13 mouse cellular contexts compared by ENCODE assay signal in the genomic region with DNA sequence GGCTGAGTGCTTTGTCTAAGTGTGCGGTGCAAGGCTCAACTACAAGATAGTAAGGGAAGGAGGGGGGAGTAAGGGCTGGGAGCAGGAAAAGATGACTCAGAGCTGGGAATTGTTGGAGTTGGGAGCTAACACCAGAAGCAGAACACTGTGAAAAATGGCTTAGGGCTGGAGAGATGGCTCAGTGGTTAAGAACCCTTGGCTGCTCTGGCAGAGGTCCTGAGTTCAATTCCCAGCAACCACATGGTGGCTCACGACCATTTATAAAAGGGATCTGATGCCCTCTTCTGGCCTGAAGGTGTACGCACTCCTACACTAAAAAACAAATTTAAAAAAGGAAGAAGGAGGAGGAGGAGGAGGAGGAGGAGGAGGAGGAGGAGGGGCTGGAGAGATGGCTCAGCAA. TPM values are rescaled to one million over a fixed set of nuclear protein-coding genes. Genes with fewer than 3 reads are reported as not detected.
A peak's percentile ranks its signal among the peaks of the same experiment; 100 is the strongest.
DNase-seq lines count a peak whose midpoint lies in the region; ATAC-seq and TF ChIP-seq lines count a peak whose summit lies in the region.
"Had no signal": no experiment of that assay in that cellular context is flagged by ENCODE, and none has a peak within 500 bp of the region (broad histone marks: within the 10 kb centered on the region; RNA-seq: fewer than 3 reads in every experiment).

No protein-coding gene starts in this region.

- ATAC-seq in kidney, postnatal 0 days (replicated peaks; ENCODE audit: low FRiP score, low read depth): no peak
- ATAC-seq in liver, embryonic 15.5 days (ENCODE audit: insufficient read depth): no peak
- ATAC-seq in hindbrain, embryonic 12.5 days (ENCODE audit: low FRiP score): no peak

- H3K4me1 ChIP-seq in kidney, postnatal 0 days (replicated peaks; ENCODE audit: insufficient read depth, low read length): peaks cover 8% of the 10 kb centered on the region
- peaks cover 2 to 12% of the 10 kb centered on the region in 2 experiments; a peak in 3 of 4 replicates for H3K4me1 ChIP-seq in ES-E14 (ENCODE audit: control insufficient read depth in 2 of 2, insufficient read depth in 2 of 2, low read length in 2 of 2, poor library complexity in 1 of 2)
- peaks cover 59% of the 10 kb centered on the region for H3K4me1 ChIP-seq in liver, embryonic 15.5 days (replicated peaks)
- H3K4me1 ChIP-seq in hindbrain, embryonic 12.5 days: peaks cover 27% of the 10 kb centered on the region

- in situ Hi-C loops in ES-E14 (cut with MboI; ENCODE audit: low sequenced_read_pairs in 2 of 2, unreplicated experiment in 2 of 2): no loop called here

- TF ChIP-seq CTCF in kidney, postnatal 0 days (IDR thresholded peaks at IDR 0.05; ENCODE audit: low read depth): peak; percentile 55

- DNase-seq in kidney, postnatal 0 days (ENCODE audit: low spot score): no peak
- no peak for DNase-seq in kidney, postnatal 10 days
- peak; percentile 21 to 26 for DNase-seq in B cell, adult 2 months
- peak; percentile 29 for DNase-seq in ES-E14 (ENCODE audit: low read depth, low spot score)
- no peak for DNase-seq in heart, adult 18-20 months
- DNase-seq: cerebellum, postnatal 36 days; gastrocnemius, postnatal 10 days; heart, postnatal 10 days; thymus, postnatal 25 days had no signal

- H3K4me2 ChIP-seq in kidney, postnatal 0 days (ENCODE audit: low read length): no peak overlapping the region
- H3K4me2 ChIP-seq in liver, embryonic 15.5 days: no peak overlapping the region
- H3K4me2 ChIP-seq in hindbrain, embryonic 12.5 days (replicated peaks): no peak overlapping the region
- H3K4me2 ChIP-seq: midbrain, embryonic 11.5 days had no signal

- H3K4me3 ChIP-seq in kidney, postnatal 0 days (replicated peaks; ENCODE audit: low read depth, low read length): no peak overlapping the region
- no peak overlapping the region for H3K4me3 ChIP-seq in ES-E14 (ENCODE audit: insufficient read depth in 1 of 2, low read depth in 1 of 2, low read length in 2 of 2, poor library complexity in 1 of 2, severe bottlenecking in 1 of 2)
- no peak overlapping the region for H3K4me3 ChIP-seq in liver, embryonic 15.5 days (replicated peaks)
- H3K4me3 ChIP-seq in hindbrain, embryonic 12.5 days: no peak overlapping the region

- H3K9me3 ChIP-seq in kidney, postnatal 0 days (replicated peaks; ENCODE audit: low read length): no peaks in the 10 kb centered on the region
- H3K9me3 ChIP-seq in ES-E14 (ENCODE audit: control insufficient read depth, insufficient read depth, low read depth, low read length): no peaks in the 10 kb centered on the region
- no peaks in the 10 kb centered on the region for H3K9me3 ChIP-seq in liver, embryonic 15.5 days (replicated peaks)
- no peaks in the 10 kb centered on the region for H3K9me3 ChIP-seq in hindbrain, embryonic 12.5 days (replicated peaks)

- no peaks in the 10 kb centered on the region for H3K27me3 ChIP-seq in kidney, postnatal 0 days (ENCODE audit: insufficient read depth, low read length)
- H3K27me3 ChIP-seq in liver, embryonic 15.5 days: no peaks in the 10 kb centered on the region
- H3K27me3 ChIP-seq in hindbrain, embryonic 12.5 days: no peaks in the 10 kb centered on the region

- no peak overlapping the region; the same call in 1 of the 2 replicates for H3K27ac ChIP-seq in kidney, postnatal 0 days
- H3K27ac ChIP-seq in ES-E14 (ENCODE audit: insufficient read depth, low read depth, low read length, poor library complexity, severe bottlenecking): no peak overlapping the region
- peak overlapping the region; percentile 87; the same call in 1 of the 2 replicates for H3K27ac ChIP-seq in liver, embryonic 15.5 days (replicated peaks)
- no peak overlapping the region for H3K27ac ChIP-seq in hindbrain, embryonic 12.5 days

- 75% methylated on average over 2 of the region's 3 CpGs for WGBS in kidney, postnatal 0 days
- WGBS in liver, embryonic 15.5 days (ENCODE audit: insufficient replicate concordance): 40% methylated on average over 3 of the region's 3 CpGs
- 54% methylated on average over 3 of the region's 3 CpGs for WGBS in hindbrain, embryonic 12.5 days

- no peak overlapping the region for H3K9ac ChIP-seq in kidney, postnatal 0 days (ENCODE audit: low read depth, low read length)
- H3K9ac ChIP-seq in ES-E14 (ENCODE audit: insufficient read depth, low read depth, low read length, poor library complexity, severe bottlenecking): no peak overlapping the region
- no peak overlapping the region for H3K9ac ChIP-seq in liver, embryonic 15.5 days
- H3K9ac ChIP-seq in hindbrain, embryonic 12.5 days: no peak overlapping the region

- no peaks in the 10 kb centered on the region; the same call in 1 of the 2 replicates for H3K36me3 ChIP-seq in kidney, postnatal 0 days (ENCODE audit: insufficient read depth, low read length)
- H3K36me3 ChIP-seq in ES-E14 (ENCODE audit: control insufficient read depth, insufficient read depth, low read length, poor library complexity, severe bottlenecking): peaks cover 12% of the 10 kb centered on the region
- H3K36me3 ChIP-seq in liver, embryonic 15.5 days (replicated peaks): peaks cover 32% of the 10 kb centered on the region
- H3K36me3 ChIP-seq in hindbrain, embryonic 12.5 days: peaks cover 12% of the 10 kb centered on the region; the same call in 1 of the 2 replicates

TF ChIP-seq in ES-E14, 5 proteins besides CTCF, POLR2A, EP300 and RAD21:
- TF ChIP-seq ZNF384 (IDR thresholded peaks at IDR 0.05; ENCODE audit: low read depth, low read length) (no peak), ZC3H11A (IDR thresholded peaks at IDR 0.05; ENCODE audit: borderline replicate concordance, low read depth, low read length) (no peak), HCFC1 (IDR thresholded peaks at IDR 0.05; ENCODE audit: borderline replicate concordance, insufficient read depth, low read length) (no peak), MAFK (IDR thresholded peaks at IDR 0.05; ENCODE audit: insufficient read depth, low read depth, low read length) (no peak), CHD2 (IDR thresholded peaks at IDR 0.05; ENCODE audit: low read depth, low read length) (no peak)

RNA-seq across cellular contexts. Expression of gene Rcc1, which starts 6.7 kb away (rescaled TPM):
- 40.0 and 45.9 TPM in 2 replicates for polyA plus RNA-seq in kidney, postnatal 0 days (2015; fragmentation: Nextera tagmentation; extraction: Ambion mirVana)
- total RNA-seq in ES-E14 (2012; rRNA removed): 107 and 117 TPM in 2 replicates
- polyA plus RNA-seq in liver, embryonic 15.5 days (2015; fragmentation: Nextera tagmentation; extraction: Ambion mirVana): 48.0 and 54.5 TPM in 2 replicates
- total RNA-seq in heart, adult 18-20 months (2021): 1 to 10 TPM; 6.4 to 7.5 TPM
- 65.8 and 67.5 TPM in 2 replicates for polyA plus RNA-seq in hindbrain, embryonic 12.5 days (2016; fragmentation: Nextera tagmentation; extraction: Ambion mirVana)

RNA-seq across cellular contexts. Expression of gene Trnau1ap, which starts 17.3 kb away (rescaled TPM):
- polyA plus RNA-seq in kidney, postnatal 0 days (2015; fragmentation: Nextera tagmentation; extraction: Ambion mirVana): 70.3 and 72.8 TPM in 2 replicates
- total RNA-seq in ES-E14 (2012; rRNA removed): 48.6 and 61.8 TPM in 2 replicates
- 28.7 and 34.2 TPM in 2 replicates for polyA plus RNA-seq in liver, embryonic 15.5 days (2015; fragmentation: Nextera tagmentation; extraction: Ambion mirVana)
- 10 to 100 TPM; 20.3 to 22.3 TPM for total RNA-seq in heart, adult 18-20 months (2021)
- polyA plus RNA-seq in hindbrain, embryonic 12.5 days (2016; fragmentation: Nextera tagmentation; extraction: Ambion mirVana): 80.1 and 80.6 TPM in 2 replicates

RNA-seq across cellular contexts. Expression of gene Rab42, which starts 43.5 kb away (rescaled TPM):
- 2.4 and 3.0 TPM in 2 replicates for polyA plus RNA-seq in kidney, postnatal 0 days (2015; fragmentation: Nextera tagmentation; extraction: Ambion mirVana)
- 0.69 and 1.1 TPM in 2 replicates for total RNA-seq in ES-E14 (2012; rRNA removed)
- polyA plus RNA-seq in liver, embryonic 15.5 days (2015; fragmentation: Nextera tagmentation; extraction: Ambion mirVana): 0.52 and 0.54 TPM in 2 replicates
- 1 to 10 TPM in 1 of 2 experiments, under 1 TPM in 1; 0.84 to 1.2 TPM for total RNA-seq in heart, adult 18-20 months (2021)
- 0.96 and 1.5 TPM in 2 replicates for polyA plus RNA-seq in hindbrain, embryonic 12.5 days (2016; fragmentation: Nextera tagmentation; extraction: Ambion mirVana)
- total RNA-seq: liver, adult 2 months had no signal
- polyA plus RNA-seq: liver, adult 2 months had no signal

Comparison
In these comparisons a context has a peak if more than half of its experiments do, and no peak if none do; other contexts are left out.
1. DNase-seq: peak in B cell, adult 2 months (2 of 2) and ES-E14 (single experiment); none in kidney, postnatal 0 days (single experiment), kidney, postnatal 10 days (single experiment) and heart, adult 18-20 months (0 of 2).